Mouse (Mus musculus) stomach, postnatal 0 days (tissue): ENCODE data around the gene Bcam. TPM values are rescaled to one million over a fixed set of nuclear protein-coding genes. Genes with fewer than 3 reads are reported as not detected.
A peak's percentile ranks its signal among the peaks of the same experiment; 100 is the strongest.

Experiments used
- ATAC-seq: fragments of 200-750 bp; cut with Nextera tagmentation; 2 replicates; pipeline ENCODE4 v1.8.0; 2017; ENCODE audit not compliant: low FRiP score, low TSS enrichment
- DNase-seq: peaks from one replicate; pipeline ENCODE4 v3.0.0-alpha.2; 2016; ENCODE audit warnings: low spot score
- H3K27ac ChIP-seq: fragments of 300-500 bp; sonication (generic); replicated peaks from 2 replicates; pipeline ENCODE4 v1.5.1; 2014; ENCODE audit warnings: mild to moderate bottlenecking, control low read depth
- H3K27me3 ChIP-seq: fragments of 300-500 bp; sonication (generic); 2 replicates; pipeline ENCODE4 v1.6.1; 2014; ENCODE audit warnings: low read length; ENCODE audit not compliant: control insufficient read depth, insufficient read depth
- H3K36me3 ChIP-seq: fragments of 300-500 bp; sonication (generic); 2 replicates; pipeline ENCODE4 v1.6.1; 2014; ENCODE audit warnings: low read length, mixed read lengths; ENCODE audit not compliant: control insufficient read depth, insufficient read depth
- H3K4me1 ChIP-seq: fragments of 300-500 bp; sonication (generic); replicated peaks from 2 replicates; pipeline ENCODE4 v1.6.1; 2014; ENCODE audit warnings: antibody characterized with exemption; ENCODE audit not compliant: control insufficient read depth, insufficient read depth
- H3K4me2 ChIP-seq: fragments of 300-500 bp; sonication (generic); replicated peaks from 2 replicates; pipeline ENCODE4 v1.6.1; 2014; ENCODE audit warnings: low read depth, mild to moderate bottlenecking, control low read depth, moderate library complexity
- H3K4me3 ChIP-seq: fragments of 300-500 bp; sonication (generic); 2 replicates; pipeline ENCODE4 v1.5.1; 2014; ENCODE audit warnings: low read depth, low read length, control low read depth
- H3K9ac ChIP-seq: fragments of 300-500 bp; sonication (generic); 2 replicates; pipeline ENCODE4 v1.6.1; 2014; ENCODE audit warnings: mild to moderate bottlenecking, low read length, control low read depth, mixed read lengths
- H3K9me3 ChIP-seq: fragments of 300-500 bp; sonication (generic); 2 replicates; pipeline ENCODE4 v1.6.1; 2016; ENCODE audit warnings: low read length; ENCODE audit not compliant: control insufficient read depth
- CTCF ChIP-seq: IDR thresholded peaks from 2 replicates; pipeline ENCODE4 v1.5.1; 2016; ENCODE audit warnings: antibody characterized with exemption, low read depth, mild to moderate bottlenecking, moderate library complexity
- EP300 ChIP-seq: optimal IDR thresholded peaks from 2 replicates; pipeline ENCODE3; 2016; ENCODE audit warnings: antibody characterized with exemption
- WGBS: fragments of 180-500 bp; shearing (Covaris S2); extraction: QIAGEN DNeasy Blood & Tissue Kit; methylation state at CpG from one replicate; pipeline ENCODE4 v1.1.7; 2014; 5-methylcytosine and 5-hydroxymethylcytosine counted together
- polyA plus RNA-seq: library from polyadenylated mRNA; unstranded; fragments of >200 nt; fragmentation: Nextera tagmentation; extraction: Ambion mirVana; gene quantifications from 2 replicates; pipeline ENCODE4 v1.2.1, GENCODE M21; 2015

The Bcam gene
- polyA plus RNA-seq, 1 experiment from 2014 or later, result 87.5 TPM

- peak overlapping the region; percentile 40 for H3K27ac ChIP-seq
- H3K9ac ChIP-seq, result no peak overlapping the region
- no peak overlapping the region for H3K4me2 ChIP-seq
- no peaks in the 10 kb centered on the region for H3K27me3 ChIP-seq
- H3K36me3 ChIP-seq, result peaks cover 25% of the 10 kb centered on the region
- TF ChIP-seq EP300 (no peak), CTCF (no peak)
- H3K4me3 ChIP-seq, result no peak overlapping the region
- WGBS, result 66% methylated on average over 12 of the region's 12 CpGs
- DNase-seq (peak; percentile 86), ATAC-seq (peak; percentile 68)
- no peaks in the 10 kb centered on the region for H3K4me1 ChIP-seq
- H3K9me3 ChIP-seq, result peaks cover 6% of the 10 kb centered on the region; the same call in 1 of the 2 replicates
Measured at GRCm38 (mm10) chr7:19724167-19724566, 46.6 kb downstream of the Bcam start.

- peaks cover 21% of the 10 kb centered on the region for H3K36me3 ChIP-seq
- DNase-seq, result no peak
Measured at GRCm38 (mm10) chr7:19722754-19723195, 48.0 kb downstream of the Bcam start.

DNA sequence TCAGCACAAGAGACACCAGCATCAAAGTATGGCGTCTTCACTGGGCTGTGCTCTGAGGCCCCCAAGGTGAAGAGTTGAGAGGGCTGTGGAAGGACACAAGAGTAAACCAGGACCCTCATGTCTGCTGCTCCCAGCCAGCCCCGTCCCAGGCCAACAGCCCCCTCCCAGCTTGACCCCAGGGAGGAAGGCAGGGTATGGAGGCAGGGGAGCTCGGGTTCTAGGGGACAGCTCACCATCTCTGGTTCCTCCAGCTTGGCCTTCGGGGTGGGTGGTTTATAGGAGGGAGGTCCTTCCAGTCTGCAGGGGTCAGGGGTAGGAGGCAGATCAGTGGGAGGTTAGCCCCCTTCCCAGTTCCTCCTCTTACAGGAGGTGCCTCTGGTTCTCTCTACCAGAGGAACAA is 51.6 kb downstream of the Bcam start:
- H3K4me2 ChIP-seq, result no peak overlapping the region
- H3K36me3 ChIP-seq, result peaks cover 6% of the 10 kb centered on the region
- TF ChIP-seq CTCF, result no peak
- no peak for TF ChIP-seq EP300
- H3K4me3 ChIP-seq, result no peak overlapping the region
- DNase-seq (no peak), ATAC-seq (no peak)
- 92% methylated on average over 4 of the region's 4 CpGs for WGBS
- H3K27ac ChIP-seq, result no peak overlapping the region
- no peaks in the 10 kb centered on the region for H3K27me3 ChIP-seq
- H3K9me3 ChIP-seq, result peaks cover 6% of the 10 kb centered on the region; the same call in 1 of the 2 replicates
- no peaks in the 10 kb centered on the region; the same call in 1 of the 2 replicates for H3K4me1 ChIP-seq
- no peak overlapping the region for H3K9ac ChIP-seq

More at GRCm38 (mm10) chr7:19722754-19723195, 48.0 kb downstream of the Bcam start:
- Histone ChIP-seq H3K27ac (no peak overlapping the region), H3K4me3 (no peak overlapping the region), H3K4me1 (no peaks in the 10 kb centered on the region), H3K27me3 (no peaks in the 10 kb centered on the region), H3K9ac (no peak overlapping the region), H3K4me2 (no peak overlapping the region), H3K9me3 (peaks cover 6% of the 10 kb centered on the region; the same call in 1 of the 2 replicates)
- WGBS, result 91% methylated on average over 6 of the region's 6 CpGs
- TF ChIP-seq EP300, result no peak
- TF ChIP-seq CTCF, result no peak
- ATAC-seq, result peak; percentile 18; the same call in 1 of the 2 replicates

DNA sequence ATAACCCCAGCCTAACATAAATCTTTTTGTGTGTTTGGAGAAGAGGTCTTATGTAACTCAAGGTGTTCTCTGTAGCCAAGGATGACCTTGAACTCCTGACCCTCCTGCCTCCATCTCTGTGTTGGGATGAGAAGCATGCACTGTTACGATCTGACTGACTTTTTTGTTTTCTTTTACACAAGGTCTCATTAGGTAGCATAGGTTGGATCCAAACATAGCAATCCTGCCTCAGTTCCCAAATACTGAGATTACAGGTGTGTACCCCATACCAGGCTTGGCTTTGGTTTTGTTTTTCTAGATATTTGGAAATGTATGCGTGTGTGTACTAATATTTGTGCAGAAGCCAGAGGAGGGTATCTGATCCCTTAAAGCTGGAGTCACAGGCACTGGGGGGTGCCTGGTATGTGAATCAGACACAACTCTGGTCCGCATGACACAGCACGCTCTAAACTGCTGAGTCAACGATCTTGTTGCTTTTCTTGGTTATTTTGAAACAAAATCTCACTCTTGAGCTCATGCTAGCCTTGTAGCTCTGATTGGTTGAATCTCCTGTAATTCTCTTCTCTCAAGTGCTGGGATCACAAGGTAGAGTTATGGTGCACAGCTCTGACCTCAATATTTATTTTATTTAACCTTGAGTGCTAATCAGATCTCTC is 52.4 kb downstream of the Bcam start:
- 91% methylated on average over 5 of the region's 5 CpGs for whole genome bisulfite sequencing
- Histone ChIP-seq H3K27ac (no peak overlapping the region), H3K4me3 (no peak overlapping the region), H3K4me2 (no peak overlapping the region), H3K27me3 (no peaks in the 10 kb centered on the region), H3K9ac (no peak overlapping the region), H3K9me3 (peaks cover 6% of the 10 kb centered on the region; the same call in 1 of the 2 replicates), H3K4me1 (no peaks in the 10 kb centered on the region; the same call in 1 of the 2 replicates), H3K36me3 (peaks cover 6% of the 10 kb centered on the region)
- ATAC-seq (no peak), DNase-seq (no peak)
- TF ChIP-seq CTCF, result no peak
- no peak for TF ChIP-seq EP300

- WGBS, result 83% methylated on average over 4 of the region's 4 CpGs
- H3K9me3 ChIP-seq, result peaks cover 6% of the 10 kb centered on the region; the same call in 1 of the 2 replicates
- H3K4me1 ChIP-seq, result no peaks in the 10 kb centered on the region; the same call in 1 of the 2 replicates
- ATAC-seq (no peak), DNase-seq (no peak)
- no peak overlapping the region for H3K4me2 ChIP-seq
- no peaks in the 10 kb centered on the region for H3K27me3 ChIP-seq
- peaks cover 9% of the 10 kb centered on the region for H3K36me3 ChIP-seq
- no peak overlapping the region for H3K27ac ChIP-seq
- no peak for TF ChIP-seq EP300
- H3K4me3 ChIP-seq, result no peak overlapping the region
- H3K9ac ChIP-seq, result no peak overlapping the region
Measured at GRCm38 (mm10) chr7:19717346-19717745, 53.5 kb downstream of the Bcam start.

DNA sequence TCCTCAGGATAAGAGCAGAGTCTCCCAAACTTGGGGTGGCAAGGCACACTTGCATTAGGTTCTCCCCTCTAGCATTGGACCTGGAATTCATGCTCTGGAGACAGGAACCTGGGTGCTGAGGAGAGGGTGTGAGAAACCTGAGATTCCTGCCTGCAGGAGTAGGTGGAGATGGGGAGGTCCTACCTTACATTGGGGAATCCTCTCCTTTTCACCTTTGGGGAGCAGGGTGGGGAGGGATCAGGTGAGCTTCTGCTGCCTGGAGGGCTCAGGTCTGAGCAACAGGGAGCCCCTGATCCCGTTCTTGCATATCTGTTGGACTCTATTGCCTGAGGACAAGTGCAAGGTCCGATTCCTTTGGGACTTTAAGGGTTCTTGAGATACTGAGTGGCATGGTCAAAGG is 54.0 kb downstream of the Bcam start:
- ATAC-seq (no peak), DNase-seq (no peak)
- Histone ChIP-seq H3K27me3 (no peaks in the 10 kb centered on the region), H3K4me3 (no peak overlapping the region), H3K27ac (no peak overlapping the region; the same call in 1 of the 2 replicates), H3K9me3 (peaks cover 6% of the 10 kb centered on the region; the same call in 1 of the 2 replicates), H3K9ac (no peak overlapping the region), H3K36me3 (peaks cover 12% of the 10 kb centered on the region), H3K4me1 (no peaks in the 10 kb centered on the region; the same call in 1 of the 2 replicates), H3K4me2 (no peak overlapping the region)
- 81% methylated on average over 2 of the region's 2 CpGs for WGBS
- TF ChIP-seq EP300 (no peak), CTCF (no peak)
